Mouse (Mus musculus) thymus, postnatal 10 days (tissue): ENCODE data around the gene Gbp6.
"Not testable (repeated sequence)": the region's sequence is repeated elsewhere in the genome, so short reads cannot be mapped to it uniquely, and the experiment has no call there.

ENCODE experiments used
- DNase-seq, 2 experiments: peaks; one replicate each; pipeline ENCODE4 v3.0.0; 2021; ENCODE audit warnings: low spot score in 2 of 2

Gene Gbp6

DNA sequence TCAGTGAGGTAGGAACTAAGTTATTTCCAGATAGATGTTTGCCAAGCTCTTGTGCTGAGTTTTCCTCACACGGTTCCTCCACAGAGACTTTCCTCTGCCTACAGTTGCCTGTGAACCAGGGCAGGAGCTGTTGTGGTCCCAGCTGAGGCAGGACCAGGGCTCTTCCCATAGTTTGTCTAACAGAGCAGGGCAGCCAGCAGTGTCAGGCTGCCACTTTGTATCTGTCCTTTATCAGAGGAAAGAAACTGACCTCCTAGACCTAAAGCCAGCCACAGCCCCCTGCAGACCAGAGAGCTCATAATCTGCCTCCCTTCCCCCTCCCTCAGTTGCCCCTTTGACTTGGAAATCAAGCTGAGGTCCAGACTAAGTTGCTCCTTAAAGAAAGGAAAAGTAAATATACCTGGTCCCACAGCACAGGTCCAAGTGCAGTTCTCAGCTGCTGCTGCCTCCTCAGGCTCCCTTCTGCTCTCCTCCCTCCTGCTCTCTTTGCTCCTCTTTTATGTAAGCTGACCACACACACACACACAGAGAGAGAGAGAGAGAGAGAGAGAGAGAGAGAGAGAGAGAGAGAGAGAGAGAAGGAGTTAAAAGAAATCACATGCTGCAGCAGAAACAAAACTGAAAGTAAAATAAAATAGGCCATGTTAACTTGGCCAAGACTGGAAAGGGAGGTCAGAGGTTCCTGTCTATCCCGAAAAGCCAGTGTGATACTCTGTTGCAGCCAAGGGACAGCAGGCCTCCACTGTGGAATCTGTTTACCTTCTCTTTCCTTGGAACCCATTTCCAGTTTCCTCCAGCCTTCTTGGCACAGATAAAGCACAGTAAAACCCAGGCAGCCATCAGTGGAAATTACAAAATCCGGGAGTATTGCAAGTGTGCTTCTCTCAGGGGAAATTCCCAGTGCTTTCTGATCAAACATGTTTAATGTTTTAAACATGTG lies at the start of gene Gbp6, which contains the start of gene Gm43302:
TSS of gene Gbp6 (minus strand) at position 473 of the 940 bp plus-strand sequence.
TSS of gene Gm43302 (minus strand) at position 470 of the 940 bp plus-strand sequence.
- not testable (repeated sequence) for DNase-seq

DNA sequence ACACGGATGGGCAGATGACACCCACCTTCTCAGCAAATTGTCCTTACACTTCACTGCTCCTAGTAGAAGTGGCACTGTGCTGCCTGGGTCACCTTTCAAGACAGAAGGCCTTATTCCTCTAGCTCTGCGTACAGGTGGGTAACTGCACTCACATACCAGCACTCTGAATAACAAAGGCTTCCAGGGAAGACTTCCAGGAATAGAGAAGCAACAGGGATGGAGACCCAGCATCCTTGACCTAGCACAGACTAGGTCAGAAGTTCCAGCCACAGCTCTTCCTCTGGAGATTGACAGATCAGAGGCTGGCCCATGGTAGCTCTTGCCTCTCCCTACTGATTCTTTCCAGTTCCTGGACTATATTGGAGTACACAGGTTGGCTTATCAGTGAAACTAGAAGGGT lies 47.8 kb upstream of the Gbp6 start:
- no peak for DNase-seq

DNA sequence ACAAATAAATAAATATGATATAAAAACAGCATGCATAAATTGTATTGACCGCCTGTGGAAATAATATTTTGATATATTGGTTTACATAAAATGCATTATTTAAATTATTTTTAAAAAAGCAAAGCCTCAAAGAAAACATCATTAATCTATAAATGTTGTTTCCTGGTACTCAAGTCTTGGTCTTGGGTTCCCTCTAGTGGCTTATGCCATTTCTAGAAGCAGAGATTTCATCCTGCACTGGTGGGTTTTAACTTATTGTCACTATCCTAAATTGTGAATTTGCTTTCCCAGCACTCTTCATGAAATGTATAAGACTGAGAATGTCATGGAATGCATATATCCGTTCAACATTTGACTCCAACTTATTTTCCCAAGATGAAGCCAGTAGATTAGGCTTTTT lies 29.0 kb upstream of the Gbp6 start:
- peak in 1 of 2 experiments; percentile 50 for DNase-seq

- no peak for DNase-seq
Observed at GRCm38 (mm10) chr5:105310941-105311340, 17.4 kb upstream of the Gbp6 start.

- not testable (repeated sequence) for DNase-seq
Observed at GRCm38 (mm10) chr5:105309148-105309547, 15.7 kb upstream of the Gbp6 start.

DNA sequence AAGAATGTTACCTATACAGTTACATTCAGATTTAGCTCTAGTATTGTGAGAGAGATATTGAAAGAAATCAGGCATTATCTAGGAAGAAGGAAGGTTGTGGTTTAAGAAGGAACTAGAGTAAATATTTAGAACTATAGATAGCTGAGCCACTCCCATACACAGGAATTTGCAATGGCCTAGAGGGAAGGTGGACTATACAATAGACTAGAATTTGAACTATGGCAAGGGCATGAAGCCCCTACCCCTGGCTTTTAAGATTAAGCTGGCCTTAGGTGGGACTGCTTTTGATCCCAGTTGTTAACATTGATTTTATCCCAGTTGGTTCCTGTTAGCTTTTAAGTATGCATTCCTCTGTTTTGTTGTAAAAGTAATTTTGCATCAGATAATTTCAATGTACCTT lies 13.4 kb upstream of the Gbp6 start:
- DNase-seq = not testable (repeated sequence)

GRCm38 (mm10) chr5:105306159-105306581 lies 12.7 kb upstream of the Gbp6 start:
- DNase-seq = no peak

DNA sequence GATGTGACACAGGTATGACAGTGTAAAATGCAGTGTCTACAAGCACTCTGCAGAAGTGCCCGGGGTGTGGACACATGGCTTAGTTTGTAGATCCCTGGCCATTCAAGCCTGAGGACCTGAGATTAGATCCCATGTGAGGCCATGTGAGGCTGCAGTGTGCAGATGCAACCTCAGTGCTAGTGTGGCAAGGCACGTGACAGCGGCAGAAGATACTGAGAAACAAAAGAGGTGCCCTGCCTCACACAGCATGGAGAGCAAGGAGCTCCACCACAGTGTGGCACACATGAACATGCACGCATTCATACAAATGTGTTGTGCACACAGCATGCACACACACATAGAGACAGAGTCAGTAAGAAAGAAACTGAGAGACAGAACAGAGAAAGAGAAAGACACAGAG lies 12.2 kb upstream of the Gbp6 start:
- not testable (repeated sequence) for DNase-seq

GRCm38 (mm10) chr5:105301963-105302362 lies 8.5 kb upstream of the Gbp6 start:
- no peak for DNase-seq

- no peak for DNase-seq
Observed at GRCm38 (mm10) chr5:105301531-105301930, 8.0 kb upstream of the Gbp6 start.

DNA sequence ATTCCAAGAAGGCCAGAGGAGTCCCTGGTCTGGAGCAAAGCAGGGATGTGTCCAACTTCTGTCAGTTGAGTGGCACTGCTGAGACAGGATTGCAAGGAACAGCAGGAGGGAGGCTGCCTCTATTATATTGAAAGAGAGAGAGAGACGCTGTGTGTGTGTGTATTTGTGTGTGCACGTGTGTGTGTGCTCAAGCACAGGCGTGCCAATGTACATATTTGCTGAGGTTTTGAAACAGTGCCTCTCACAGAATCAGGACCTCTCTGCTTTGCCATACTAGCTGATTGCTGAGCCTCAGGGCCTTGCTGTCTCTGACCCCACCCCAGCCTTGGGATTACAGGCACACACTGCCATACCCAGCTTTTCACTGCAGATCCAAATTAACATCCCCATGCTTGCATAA lies 2.2 kb upstream of the Gbp6 start:
- no peak for DNase-seq

- DNase-seq = no peak
Observed at GRCm38 (mm10) chr5:105292492-105292891, 1.0 kb downstream of the Gbp6 start.

DNA sequence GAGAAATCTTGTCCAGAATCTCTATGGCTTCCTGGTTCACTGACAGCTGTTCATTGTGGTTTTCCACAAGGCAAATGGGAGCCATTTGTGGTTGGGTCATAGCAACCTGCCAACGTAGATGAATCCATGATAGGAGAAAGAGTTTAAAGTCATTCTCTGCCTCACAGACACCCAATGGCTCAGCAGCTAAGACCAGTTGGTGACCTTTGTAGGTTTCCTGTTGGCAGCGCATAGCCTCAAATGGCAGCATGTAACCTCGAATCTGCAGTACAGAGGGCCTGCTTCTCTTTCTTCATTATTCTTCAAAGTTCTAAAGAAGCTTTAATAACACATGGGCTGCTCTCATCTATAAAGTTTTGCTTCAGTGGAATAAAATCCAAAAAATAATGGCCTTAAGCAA lies 2.6 kb downstream of the Gbp6 start:
- not testable (repeated sequence) for DNase-seq

GRCm38 (mm10) chr5:105260673-105261072 lies 32.8 kb downstream of the Gbp6 start:
- DNase-seq = not testable (repeated sequence)

DNA sequence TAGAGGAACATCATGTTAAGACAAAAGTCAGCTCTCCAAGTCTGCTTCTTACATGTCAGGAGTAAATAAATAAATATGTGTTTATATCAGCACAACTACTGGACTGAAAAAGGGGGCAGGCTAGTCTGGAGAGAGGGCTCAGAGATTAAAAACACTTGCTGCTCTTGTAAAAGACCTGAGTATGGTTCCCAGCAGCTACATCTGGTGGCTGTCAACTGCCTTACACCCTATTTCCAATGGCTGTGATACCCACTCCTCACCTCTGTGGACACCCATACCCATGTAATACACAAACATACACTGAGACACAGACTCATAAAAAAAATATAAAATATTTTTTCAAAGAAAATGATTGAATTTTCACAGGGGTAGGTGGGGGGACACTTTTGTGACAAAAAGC lies 41.0 kb downstream of the Gbp6 start:
- DNase-seq = no peak

- DNase-seq = not testable (repeated sequence)
Observed at GRCm38 (mm10) chr5:105244741-105245140, 48.8 kb downstream of the Gbp6 start.

DNA sequence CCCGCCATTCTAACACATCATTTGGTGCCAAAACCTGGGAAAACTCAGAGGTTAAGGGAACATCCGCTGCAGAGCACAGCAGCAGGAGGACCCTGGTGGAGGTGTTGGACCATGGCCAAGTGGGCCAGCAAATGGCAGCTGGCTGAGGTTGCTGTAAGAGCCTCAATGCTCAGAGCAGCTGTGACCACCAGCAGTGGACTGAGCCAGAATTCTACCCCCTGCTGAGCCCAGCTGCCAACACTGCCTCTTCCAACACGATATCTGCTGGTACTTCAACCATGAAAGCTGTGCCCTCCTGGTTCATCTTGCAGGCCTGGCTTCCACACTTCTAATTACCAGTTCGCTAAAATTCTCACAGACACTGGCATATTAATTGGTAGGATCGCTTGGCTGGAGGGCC lies 52.5 kb downstream of the Gbp6 start:
- not testable (repeated sequence) for DNase-seq

DNA sequence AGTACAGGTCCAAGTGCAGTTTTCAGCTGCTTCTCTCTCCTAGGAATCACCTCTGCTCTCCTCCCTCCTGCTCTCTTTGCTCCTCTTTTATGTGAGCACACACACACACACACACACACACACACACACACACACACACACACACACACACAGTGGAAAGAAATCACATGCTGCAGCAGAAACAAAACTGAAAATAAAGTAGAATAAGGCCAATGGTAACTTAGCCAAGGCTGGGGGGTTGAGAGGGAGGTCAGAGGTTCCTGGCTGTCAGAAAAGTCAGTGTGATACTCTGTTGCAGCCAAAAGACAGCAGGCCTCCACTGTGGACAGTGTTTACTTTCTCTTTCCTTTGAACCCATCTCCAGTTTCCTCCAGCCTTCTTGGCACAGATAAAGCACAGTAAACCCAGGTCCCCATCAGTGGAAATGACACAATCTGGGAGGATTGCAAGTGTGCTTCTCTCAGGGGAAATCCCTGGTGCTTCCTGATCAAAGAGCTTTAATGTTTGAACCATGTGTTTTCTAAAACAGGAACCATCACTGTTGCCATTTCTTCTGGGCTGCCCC lies 53.9 kb downstream of the Gbp6 start, which contains the start of gene Gbp10:
TSS of gene Gbp10 (minus strand) at position 51 of the 565 bp plus-strand sequence.
- DNase-seq = not testable (repeated sequence)

DNA sequence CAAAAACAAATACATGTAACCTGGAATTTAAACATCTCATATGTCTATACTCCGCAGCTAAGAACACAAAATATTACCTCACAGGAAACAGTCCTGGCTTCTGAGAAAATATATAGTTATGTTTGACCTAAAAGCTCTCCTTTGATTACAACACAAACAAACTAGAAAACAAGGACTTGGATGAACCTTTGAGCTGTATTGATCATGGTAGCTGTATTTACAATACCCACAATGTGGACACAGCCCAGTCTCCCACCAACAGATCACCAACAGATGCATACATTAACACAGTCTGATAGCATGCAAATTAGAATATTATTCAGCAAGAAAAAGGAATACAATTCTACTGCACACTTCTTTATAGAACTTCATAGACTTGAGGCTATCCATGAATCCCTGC lies 55.1 kb downstream of the Gbp6 start:
- DNase-seq = not testable (repeated sequence)

DNA sequence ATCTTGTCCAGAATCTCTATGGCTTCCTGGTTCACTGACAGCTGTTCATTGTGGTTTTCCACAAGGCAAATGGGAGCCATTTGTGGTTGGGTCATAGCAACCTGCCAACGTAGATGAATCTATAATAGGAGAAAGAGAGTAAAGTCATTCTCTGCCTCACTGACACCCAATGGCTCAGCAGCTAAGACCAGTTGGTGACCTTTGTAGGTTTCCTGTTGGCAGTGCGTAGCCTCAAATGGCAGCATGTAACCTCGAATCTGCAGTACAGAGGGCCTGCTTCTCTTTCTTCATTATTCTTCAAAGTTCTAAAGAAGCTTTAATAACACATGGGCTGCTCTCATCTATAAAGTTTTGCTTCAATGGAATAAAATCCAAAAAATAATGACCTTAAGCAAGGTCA lies 57.5 kb downstream of the Gbp6 start:
- not testable (repeated sequence) for DNase-seq
